Mouse (Mus musculus) small intestine, adult 2 months (tissue): Measurements from ENCODE around the gene Krt86. TPM values are rescaled to one million over a fixed set of nuclear protein-coding genes. Genes with fewer than 3 reads are reported as not detected.
A peak's percentile ranks its signal among the peaks of the same experiment; 100 is the strongest.

ENCODE experiments used
- H3K27ac ChIP-seq: fragments of 200-500 bp; 2 replicates; pipeline ENCODE4 v1.5.1; 2012; ENCODE audit warnings: low read depth, low read length, control low read depth, inconsistent platforms; ENCODE audit not compliant: insufficient read depth
- H3K27me3 ChIP-seq: fragments of 200-500 bp; 2 replicates; pipeline ENCODE4 v1.6.1; 2012; ENCODE audit warnings: mild to moderate bottlenecking, moderate library complexity, low read length, inconsistent platforms; ENCODE audit not compliant: control insufficient read depth, insufficient read depth
- H3K36me3 ChIP-seq: fragments of 200-500 bp; 2 replicates; pipeline ENCODE4 v1.6.1; 2012; ENCODE audit warnings: mild to moderate bottlenecking, low read length, control low read depth, inconsistent platforms; ENCODE audit not compliant: control insufficient read depth, insufficient read depth
- H3K4me1 ChIP-seq: fragments of 200-500 bp; 2 replicates; pipeline ENCODE4 v1.6.1; 2012; ENCODE audit warnings: low read length, inconsistent platforms, mixed read lengths; ENCODE audit not compliant: control insufficient read depth, insufficient read depth, insufficient read length
- H3K4me3 ChIP-seq: fragments of 200-500 bp; 2 replicates; pipeline ENCODE4 v1.5.1; 2012; ENCODE audit warnings: low read depth, mild to moderate bottlenecking, control low read depth, inconsistent platforms, low read length, moderate library complexity
- CTCF ChIP-seq: fragments of 200-500 bp; IDR thresholded peaks from 2 replicates; pipeline ENCODE4 v1.5.1; 2012; ENCODE audit warnings: low read depth, mild to moderate bottlenecking, control low read depth, inconsistent platforms, low read length, moderate library complexity, mixed read lengths; ENCODE audit not compliant: insufficient replicate concordance, insufficient read length; ENCODE audit errors: extremely low read depth
- POLR2A ChIP-seq: fragments of 200-500 bp; IDR thresholded peaks from 2 replicates; pipeline ENCODE4 v1.6.1; 2012; ENCODE audit warnings: low read depth, mild to moderate bottlenecking, control low read depth, inconsistent platforms, low read length, moderate library complexity
- WGBS: fragments of 180-500 bp; shearing (Covaris S2); methylation state at CpG from one replicate; pipeline ENCODE4 v1.1.7; 2018; 5-methylcytosine and 5-hydroxymethylcytosine counted together
- polyA plus RNA-seq: library from polyadenylated mRNA; depleted of rRNA; stranded (reverse); fragments of >200 nt; gene quantifications from 2 replicates; pipeline ENCODE4 v1.2.3, GENCODE M21; 2012

Gene Krt86
- polyA plus RNA-seq, 1 experiment = not detected

DNA sequence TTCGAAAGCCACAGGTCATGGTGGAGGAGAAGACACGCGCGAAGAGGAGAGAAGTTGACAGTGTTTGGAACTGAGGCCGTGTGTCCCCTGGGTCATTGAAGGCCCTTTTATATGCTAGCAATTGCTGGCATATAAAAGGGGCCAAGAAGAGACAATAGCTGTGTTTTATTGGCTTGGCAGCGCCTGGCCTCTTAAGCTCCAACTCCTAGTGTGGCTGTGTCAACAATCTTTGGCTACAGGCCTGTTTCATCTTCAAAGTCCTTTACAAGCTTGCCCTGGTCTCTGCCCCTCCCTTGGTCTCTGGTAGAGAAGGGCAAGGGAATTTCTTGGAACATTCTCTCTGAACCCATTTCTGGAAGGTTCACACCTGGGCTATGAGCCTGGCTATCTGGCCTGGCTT is 18.2 kb downstream of the Krt86 start, which contains the start of gene Krt83:
TSS of gene Krt83 (minus strand) at position 82 of the 400 bp plus-strand sequence.
- H3K27me3 ChIP-seq = no peaks in the 10 kb centered on the region
- 45% methylated on average over 6 of the region's 6 CpGs for whole genome bisulfite sequencing
- no peaks in the 10 kb centered on the region for H3K36me3 ChIP-seq
- H3K4me3 ChIP-seq = no peak within 1 kb of the TSS
- no peak within 1 kb of the TSS for H3K27ac ChIP-seq
- no peak for TF ChIP-seq CTCF
- no peak for TF ChIP-seq POLR2A
- no peaks in the 10 kb centered on the region for H3K4me1 ChIP-seq

DNA sequence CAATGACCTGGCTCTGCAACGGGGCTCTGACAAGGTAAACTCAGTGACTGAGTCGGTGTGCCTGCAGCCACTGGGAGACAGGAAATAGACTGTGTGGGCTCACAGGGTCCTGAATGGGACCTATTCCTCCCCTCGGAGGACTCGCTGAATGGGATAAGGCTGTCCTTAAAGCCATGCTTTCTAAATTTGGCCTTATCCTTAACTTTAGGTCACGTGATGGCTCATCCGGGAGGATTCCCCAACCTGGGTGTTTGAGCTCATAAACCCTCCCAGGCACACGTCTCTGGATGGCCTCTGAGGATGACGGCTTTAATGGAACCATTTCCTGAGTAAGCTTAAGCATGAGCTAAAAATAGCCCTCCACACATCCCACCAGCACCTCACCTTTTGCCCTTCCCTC is 19.4 kb downstream of the Krt86 start:
- whole genome bisulfite sequencing = 69% methylated on average over 8 of the region's 8 CpGs
- TF ChIP-seq CTCF (no peak), POLR2A (no peak)
- H3K36me3 ChIP-seq = no peaks in the 10 kb centered on the region
- H3K27ac ChIP-seq = no peak overlapping the region
- H3K4me1 ChIP-seq = no peaks in the 10 kb centered on the region
- no peak overlapping the region for H3K4me3 ChIP-seq
- H3K27me3 ChIP-seq = no peaks in the 10 kb centered on the region

DNA sequence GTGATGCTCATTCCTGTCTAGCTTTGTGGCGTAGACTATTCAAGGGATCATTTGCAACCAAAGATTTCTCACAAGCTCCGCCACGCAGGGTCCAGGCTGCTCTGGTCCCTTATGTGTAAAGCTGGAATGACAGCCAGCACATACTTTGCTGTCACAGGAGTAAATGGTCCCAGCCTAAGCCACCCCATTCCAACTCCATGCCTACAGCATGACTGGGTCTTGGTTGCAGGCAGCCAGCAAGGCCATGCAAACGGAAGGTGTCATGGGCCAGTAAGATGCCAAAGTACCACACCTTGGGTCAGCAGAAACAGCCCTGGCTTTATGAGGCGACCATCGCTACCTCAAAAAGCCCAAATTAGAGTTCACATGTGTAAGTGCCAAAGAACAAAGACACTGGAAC is 20.4 kb downstream of the Krt86 start:
- H3K4me1 ChIP-seq = no peaks in the 10 kb centered on the region
- no peak for TF ChIP-seq POLR2A
- no peak for TF ChIP-seq CTCF

DNA sequence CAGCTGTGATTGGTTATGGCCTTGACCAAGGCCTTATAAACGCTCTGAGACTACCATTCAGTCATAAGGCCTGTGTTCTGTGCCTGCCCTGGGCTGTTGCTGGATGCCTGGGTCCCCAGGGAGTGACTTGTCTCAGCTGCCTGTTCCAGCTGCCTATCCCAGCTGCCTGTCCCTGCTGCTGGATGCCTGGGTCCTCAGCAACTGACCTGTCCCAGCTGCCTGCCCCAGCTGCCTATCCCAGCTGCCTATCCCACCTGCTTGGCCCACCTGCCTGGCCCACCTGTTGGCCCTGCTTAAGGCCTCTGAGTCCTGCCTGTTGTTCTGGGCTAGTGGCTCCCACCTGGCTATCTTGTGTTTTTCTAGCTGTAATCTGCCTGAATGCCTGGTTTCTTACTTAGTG is 20.9 kb downstream of the Krt86 start:
- no peaks in the 10 kb centered on the region for H3K27me3 ChIP-seq
- WGBS = 47% methylated on average over 1 of the region's 1 CpGs
- no peak for TF ChIP-seq POLR2A
- TF ChIP-seq CTCF = no peak

More for the DNA sequence above, 20.4 kb downstream of the Krt86 start:
- no peaks in the 10 kb centered on the region for H3K27me3 ChIP-seq
- WGBS = 95% methylated on average over 6 of the region's 6 CpGs
- H3K4me3 ChIP-seq = no peak overlapping the region
- no peak overlapping the region for H3K27ac ChIP-seq
- H3K36me3 ChIP-seq = no peaks in the 10 kb centered on the region

DNA sequence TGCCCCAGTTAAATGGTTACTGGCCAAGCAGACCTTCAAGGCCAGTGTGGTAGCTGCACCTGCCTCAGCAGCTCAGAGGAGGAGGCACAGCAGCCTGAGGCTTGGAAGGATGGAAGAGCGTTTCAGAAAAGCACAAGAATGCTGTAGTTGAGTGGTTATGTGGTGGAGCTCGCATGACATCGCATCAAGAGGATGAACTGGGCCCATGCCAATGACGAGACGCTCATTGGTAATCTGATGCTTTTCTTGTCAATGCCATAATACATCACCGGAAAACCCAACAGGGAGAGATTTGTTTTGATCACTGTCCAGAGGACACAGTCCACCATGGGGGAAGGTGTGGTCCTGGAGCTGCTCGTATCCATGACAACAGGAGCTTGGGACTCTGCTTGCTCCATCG is 22.0 kb downstream of the Krt86 start:
- 78% methylated on average over 8 of the region's 8 CpGs for WGBS
- TF ChIP-seq CTCF (no peak), POLR2A (no peak)
- H3K36me3 ChIP-seq = no peaks in the 10 kb centered on the region
- H3K27ac ChIP-seq = no peak overlapping the region
- H3K4me3 ChIP-seq = no peak overlapping the region
- no peaks in the 10 kb centered on the region for H3K27me3 ChIP-seq
- no peaks in the 10 kb centered on the region for H3K4me1 ChIP-seq

More for the DNA sequence above, 20.9 kb downstream of the Krt86 start:
- Histone ChIP-seq H3K4me1 (no peaks in the 10 kb centered on the region), H3K36me3 (no peaks in the 10 kb centered on the region), H3K4me3 (no peak overlapping the region), H3K27ac (no peak overlapping the region)

DNA sequence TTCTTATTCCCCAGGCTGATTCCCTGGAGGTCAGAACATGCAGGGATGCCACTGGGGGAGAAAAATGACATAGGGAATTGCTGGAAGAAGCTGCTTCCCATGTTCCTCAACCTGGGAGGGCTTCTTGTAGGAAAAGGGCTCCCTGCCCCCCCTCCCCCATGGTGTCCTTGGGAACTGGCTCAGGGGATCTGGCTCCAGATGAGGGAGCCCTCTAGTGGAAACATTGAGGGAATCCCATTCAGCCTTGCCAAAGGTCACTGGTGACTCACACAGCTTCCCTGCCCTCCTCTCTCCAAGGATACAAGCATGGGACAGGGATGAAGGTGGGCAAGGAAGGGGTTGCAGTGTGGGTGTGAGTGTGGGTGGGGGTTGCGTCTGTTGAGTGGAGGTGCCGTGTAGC is 23.9 kb downstream of the Krt86 start:
- no peaks in the 10 kb centered on the region for H3K4me1 ChIP-seq
- no peak overlapping the region for H3K27ac ChIP-seq
- WGBS = 69% methylated on average over 2 of the region's 2 CpGs
- H3K27me3 ChIP-seq = no peaks in the 10 kb centered on the region
- no peaks in the 10 kb centered on the region for H3K36me3 ChIP-seq
- H3K4me3 ChIP-seq = no peak overlapping the region
- TF ChIP-seq CTCF (peak; percentile 71; the same call in 1 of the 2 replicates), POLR2A (no peak)

DNA sequence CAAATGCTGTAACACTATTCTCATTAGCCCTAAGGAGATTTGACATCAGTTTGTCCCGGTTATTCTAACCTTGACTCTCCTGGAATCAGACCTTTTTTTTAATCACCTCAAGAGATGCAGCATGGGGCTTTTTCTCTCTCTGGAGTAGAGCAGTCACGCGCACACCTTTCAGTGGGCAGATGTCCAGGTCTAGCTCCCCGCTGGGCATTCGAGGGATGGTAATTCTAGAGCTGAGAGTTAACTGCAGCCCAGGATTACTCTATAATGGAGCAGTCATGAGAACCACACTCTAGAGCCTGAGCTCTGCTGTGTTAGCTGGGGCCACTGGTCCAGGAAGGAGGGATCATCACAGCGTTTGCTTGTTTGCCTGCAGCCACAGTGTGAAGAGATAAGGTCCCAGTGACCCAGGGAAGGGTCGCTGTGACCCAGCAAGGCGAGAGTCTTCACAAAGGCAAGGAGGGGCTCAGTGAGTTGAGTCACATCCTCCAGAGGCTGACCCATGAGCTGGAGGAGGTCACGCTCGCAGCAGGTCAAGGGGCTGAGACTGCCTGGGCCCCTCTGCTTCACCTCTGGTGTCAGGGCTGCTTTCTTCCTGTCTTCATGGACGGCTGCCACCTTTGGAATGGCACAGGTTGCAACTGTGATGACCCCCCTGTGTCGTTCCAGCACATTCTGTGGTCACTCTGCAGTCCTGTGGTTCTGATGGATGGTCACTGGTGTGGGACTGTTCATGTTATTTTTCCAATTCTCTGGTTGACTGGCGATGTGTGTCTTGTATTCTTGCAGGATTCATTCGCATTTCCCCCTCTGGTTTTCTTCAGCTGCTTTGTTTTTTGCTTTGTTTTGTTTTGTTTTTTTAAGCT is 33.8 kb downstream of the Krt86 start:
- WGBS = 47% methylated on average over 14 of the region's 14 CpGs
- Histone ChIP-seq H3K4me1 (no peaks in the 10 kb centered on the region), H3K36me3 (no peaks in the 10 kb centered on the region), H3K27me3 (no peaks in the 10 kb centered on the region), H3K4me3 (no peak overlapping the region), H3K27ac (no peak overlapping the region)
- TF ChIP-seq POLR2A = no peak
- no peak for TF ChIP-seq CTCF
